Mouse (Mus musculus) C2C12 (cell line): ENCODE results near the gene Mfsd4a. TPM values are rescaled to one million over a fixed set of nuclear protein-coding genes. Genes with fewer than 3 reads are reported as not detected.

Experiments
- H3K27me3 ChIP-seq: one replicate; pipeline ENCODE4 v1.6.1; 2011; ENCODE audit not compliant: control insufficient read depth, insufficient read depth, insufficient read length
- H3K36me3 ChIP-seq: one replicate; pipeline ENCODE4 v1.6.1; 2011; ENCODE audit not compliant: control insufficient read depth, insufficient read depth
- H3K4me3 ChIP-seq: one replicate; pipeline ENCODE4 v1.5.1; 2011; ENCODE audit warnings: mild to moderate bottlenecking, control low read depth; ENCODE audit not compliant: poor library complexity, insufficient read depth, severe bottlenecking
- H3K79me2 ChIP-seq: one replicate; pipeline ENCODE4 v1.6.1; 2011; ENCODE audit not compliant: control insufficient read depth, insufficient read depth
- H3K79me3 ChIP-seq: one replicate; pipeline ENCODE4 v1.6.1; 2011; ENCODE audit warnings: low read depth, control low read depth
- H3ac ChIP-seq: one replicate; pipeline ENCODE3; 2011; ENCODE audit warnings: low read depth; ENCODE audit not compliant: control insufficient read depth, insufficient read length
- CEBPB ChIP-seq: IDR thresholded peaks from one replicate; pipeline ENCODE4 v1.6.1; 2011; ENCODE audit warnings: low read depth, mild to moderate bottlenecking, control low read depth, moderate library complexity
- CTCF ChIP-seq: IDR thresholded peaks from one replicate; pipeline ENCODE4 v1.5.1; 2011; ENCODE audit not compliant: control insufficient read depth, insufficient read depth, insufficient read length
- FOSL1 ChIP-seq: IDR thresholded peaks from one replicate; pipeline ENCODE4 v1.8.0; 2011; ENCODE audit warnings: mild to moderate bottlenecking, low read length; ENCODE audit not compliant: poor library complexity, insufficient read depth, severe bottlenecking
- MAX ChIP-seq: IDR thresholded peaks from one replicate; pipeline ENCODE4 v1.6.1; 2011; ENCODE audit warnings: mild to moderate bottlenecking, control low read depth
- MYOD1 ChIP-seq: IDR thresholded peaks from one replicate; pipeline ENCODE4 v1.6.1; 2011; ENCODE audit warnings: low read depth; ENCODE audit not compliant: control insufficient read depth, insufficient read length
- MYOG ChIP-seq: IDR thresholded peaks from one replicate; pipeline ENCODE4 v1.6.1; 2011; ENCODE audit not compliant: control insufficient read depth, insufficient read length; ENCODE audit errors: extremely low read depth
- USF1 ChIP-seq: IDR thresholded peaks from one replicate; pipeline ENCODE4 v1.6.1; 2011; ENCODE audit warnings: low read depth, mild to moderate bottlenecking, control low read depth, moderate library complexity
- polyA plus RNA-seq: library from polyadenylated mRNA; unstranded; fragments of >200 nt; fragmentation: generic; extraction: Trizol; gene quantifications from one replicate; pipeline ENCODE4 v1.2.1, GENCODE M21; 2012; ENCODE audit warnings: missing spikeins

The Mfsd4a gene
- polyA plus RNA-seq, 1 experiment, result 7.8 TPM

- Histone ChIP-seq H3K27me3 (no peaks in the 10 kb centered on the region), H3K79me3 (no peaks in the 10 kb centered on the region), H3K36me3 (no peaks in the 10 kb centered on the region), H3K79me2 (no peaks in the 10 kb centered on the region), H3K4me3 (no peak overlapping the region), H3ac (no peak overlapping the region)
- no peak for TF ChIP-seq CTCF
- no peak for TF ChIP-seq MYOG
- TF ChIP-seq MYOD1, result no peak
- TF ChIP-seq CEBPB, result no peak
- TF ChIP-seq MAX, result no peak
- no peak for TF ChIP-seq USF1
- TF ChIP-seq FOSL1, result no peak
These were observed 36.5 kb upstream of the Mfsd4a start for GRCm38 (mm10) chr1:132104353-132104752.

- Histone ChIP-seq H3K27me3 (no peaks in the 10 kb centered on the region), H3K79me2 (no peaks in the 10 kb centered on the region), H3ac (no peak overlapping the region), H3K36me3 (no peaks in the 10 kb centered on the region), H3K79me3 (no peaks in the 10 kb centered on the region), H3K4me3 (no peak overlapping the region)
- no peak for TF ChIP-seq CEBPB
- TF ChIP-seq MYOD1, result no peak
- TF ChIP-seq MYOG, result no peak
These were observed 34.3 kb upstream of the Mfsd4a start for GRCm38 (mm10) chr1:132101953-132102697.

GRCm38 (mm10) chr1:132099775-132100174 lies 31.9 kb upstream of the Mfsd4a start:
- no peak for TF ChIP-seq MYOD1
- no peak for TF ChIP-seq MAX
- no peak for TF ChIP-seq USF1
- no peak for TF ChIP-seq MYOG
- TF ChIP-seq FOSL1, result no peak
- TF ChIP-seq CTCF, result no peak
- no peak for TF ChIP-seq CEBPB
- Histone ChIP-seq H3K79me2 (no peaks in the 10 kb centered on the region), H3K4me3 (no peak overlapping the region)

GRCm38 (mm10) chr1:132099016-132099415 lies 31.2 kb upstream of the Mfsd4a start:
- H3K27me3 ChIP-seq, result no peaks in the 10 kb centered on the region
- no peaks in the 10 kb centered on the region for H3K36me3 ChIP-seq
- no peak for TF ChIP-seq CEBPB
- no peak for TF ChIP-seq MYOG
- no peak for TF ChIP-seq MAX
- TF ChIP-seq CTCF, result no peak
- no peak for TF ChIP-seq MYOD1
- no peak for TF ChIP-seq USF1
- TF ChIP-seq FOSL1, result no peak
- no peaks in the 10 kb centered on the region for H3K79me3 ChIP-seq
- H3ac ChIP-seq, result no peak overlapping the region
- no peaks in the 10 kb centered on the region for H3K79me2 ChIP-seq
- no peak overlapping the region for H3K4me3 ChIP-seq

More at GRCm38 (mm10) chr1:132099775-132100174, 31.9 kb upstream of the Mfsd4a start:
- Histone ChIP-seq H3ac (no peak overlapping the region), H3K36me3 (no peaks in the 10 kb centered on the region), H3K27me3 (no peaks in the 10 kb centered on the region), H3K79me3 (no peaks in the 10 kb centered on the region)

GRCm38 (mm10) chr1:132098076-132098475 lies 30.2 kb upstream of the Mfsd4a start:
- Histone ChIP-seq H3K79me3 (no peaks in the 10 kb centered on the region), H3K79me2 (no peaks in the 10 kb centered on the region), H3K27me3 (no peaks in the 10 kb centered on the region), H3K4me3 (no peak overlapping the region), H3ac (no peak overlapping the region), H3K36me3 (no peaks in the 10 kb centered on the region)
- TF ChIP-seq MYOG (no peak), MYOD1 (no peak), CEBPB (no peak), MAX (no peak), USF1 (no peak), CTCF (no peak), FOSL1 (no peak)
